17 mouse cellular contexts compared by ENCODE assay signal in the genomic region with DNA sequence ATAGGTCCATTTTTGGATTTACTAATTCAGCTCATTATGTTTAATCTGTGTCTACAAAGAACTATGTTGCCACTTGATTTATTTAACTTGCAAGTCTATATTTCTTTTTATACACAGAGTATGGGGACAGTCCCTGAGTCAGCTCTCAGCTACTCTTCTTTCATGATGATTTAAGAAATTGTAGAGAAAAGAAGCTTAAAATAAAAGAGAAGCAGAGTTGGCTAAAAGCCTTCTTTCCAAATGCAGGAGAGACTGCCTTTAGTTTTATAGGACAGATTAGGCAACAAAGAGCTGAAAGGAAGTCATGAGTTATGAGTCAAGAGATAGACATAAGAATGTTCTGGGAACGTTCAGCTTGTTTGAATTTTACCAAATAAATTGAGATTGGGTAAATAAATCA.
DNase-seq lines count a peak whose midpoint lies in the region; ATAC-seq lines count a peak whose summit lies in the region.
"Had no signal": no experiment of that assay in that cellular context is flagged by ENCODE, and none has a peak within 500 bp of the region (broad histone marks: within the 10 kb centered on the region; RNA-seq: fewer than 3 reads in every experiment).

No protein-coding gene starts in this region.

- DNase-seq in frontal cortex, postnatal 10 days (ENCODE audit: low spot score in 2 of 2): no peak
- DNase-seq in 3T3-L1 (ENCODE audit: low read depth, low spot score): peak; percentile 23
- peak; percentile 17 for DNase-seq in fibroblast of lung, adult 2 months (ENCODE audit: low read depth)
- DNase-seq in cerebellum, postnatal 4 days (ENCODE audit: low spot score in 2 of 2): no peak
- DNase-seq in heart, postnatal 4 days: no peak
- DNase-seq: adrenal gland, adult 2 months; adrenal gland, postnatal 14 days; adrenal gland, postnatal 36 days; cerebellum, adult 11 months; cerebellum, adult 18-20 months; cerebellum, adult 8-10 months; cerebellum, adult 9-11 months; cerebellum, postnatal 14 days; cerebellum, postnatal 36 days had no signal

- peak; percentile 72 for ATAC-seq in frontal cortex, adult (ENCODE audit: low TSS enrichment)
- ATAC-seq: forebrain, embryonic 14.5 days; forebrain, embryonic 16.5 days had no signal

Comparison
In these comparisons a context has a peak if more than half of its experiments do, and no peak if none do; other contexts are left out.
1. DNase-seq: peak in 3T3-L1 (single experiment) and fibroblast of lung, adult 2 months (single experiment); none in frontal cortex, postnatal 10 days (0 of 2), cerebellum, postnatal 4 days (0 of 2) and heart, postnatal 4 days (single experiment).